Mouse (Mus musculus) E14TG2a.4 (cell line): ENCODE measurements around the gene Slc39a2.

Experiments
- CTCF ChIP-seq: conservative IDR thresholded peaks from 2 replicates; pipeline ENCODE4 v1.5.1; 2014; ENCODE audit warnings: low read length
- NANOG ChIP-seq: IDR thresholded peaks from 2 replicates; pipeline ENCODE4 v1.6.1; 2014; ENCODE audit warnings: borderline replicate concordance, low read length, mixed read lengths
- POU5F1 ChIP-seq: IDR thresholded peaks from 2 replicates; pipeline ENCODE4 v1.6.1; 2014; ENCODE audit warnings: low read length, borderline replicate concordance

DNA sequence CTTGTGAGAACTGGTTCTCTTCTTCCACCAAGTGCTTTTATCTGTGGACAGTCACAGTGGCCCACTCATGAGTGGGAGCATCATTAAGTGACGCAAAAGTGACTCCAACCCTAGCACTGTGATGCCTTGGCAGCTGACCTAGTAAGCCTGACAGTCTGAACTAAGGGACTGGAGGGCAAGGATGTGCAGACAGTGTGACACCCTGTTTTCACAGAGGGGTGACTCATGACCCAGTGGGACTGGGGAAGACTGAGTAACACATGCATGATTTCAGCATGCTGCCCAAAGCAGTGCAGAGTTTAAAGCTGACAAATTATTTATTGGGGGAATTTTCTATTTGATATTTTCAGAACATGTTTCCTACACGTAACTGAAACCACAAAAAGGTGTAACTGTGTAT, 21.9 kb upstream of the Slc39a2 start:
- TF ChIP-seq CTCF (no peak), POU5F1 (no peak), NANOG (no peak)
